7 mouse cellular contexts compared by ENCODE assay signal in genomic region chr6:28135001-28135401, GRCm38 (mm10). TPM values are rescaled to one million over a fixed set of nuclear protein-coding genes. Genes with fewer than 3 reads are reported as not detected.
DNase-seq lines count a peak whose midpoint lies in the region; ATAC-seq and TF ChIP-seq lines count a peak whose summit lies in the region.

Grm8 (minus strand) TSS chr6:28135178.

- WGBS in thymus, adult 2 months, result under 1% methylated on average over 41 of the region's 42 CpGs
- WGBS in heart, embryonic 11.5 days (ENCODE audit: insufficient replicate concordance), result under 1% methylated on average over 42 of the region's 42 CpGs

- H3K36me3 ChIP-seq in thymus, adult 2 months (ENCODE audit: control insufficient read depth, insufficient read depth, low read length), result no peaks in the 10 kb centered on the region
- H3K36me3 ChIP-seq in heart, embryonic 11.5 days (ENCODE audit: control insufficient read depth, insufficient read depth, low read length), result no peaks in the 10 kb centered on the region
- H3K36me3 ChIP-seq in testis, adult 2 months (ENCODE audit: control insufficient read depth, insufficient read depth, low read length), result no peaks in the 10 kb centered on the region

- H3K4me3 ChIP-seq in thymus, adult 2 months (ENCODE audit: control insufficient read depth, insufficient read depth, low read length), result peak within 1 kb of the TSS; percentile 22
- H3K4me3 ChIP-seq in heart, embryonic 11.5 days (ENCODE audit: low read depth, low read length), result peak within 1 kb of the TSS; percentile 54
- H3K4me3 ChIP-seq in testis, adult 2 months (ENCODE audit: control insufficient read depth, low read depth, low read length), result peak within 1 kb of the TSS; percentile 39

- H3K27me3 ChIP-seq in thymus, adult 2 months (ENCODE audit: control insufficient read depth, insufficient read depth, low read length), result peaks cover 14% of the 10 kb centered on the region
- peaks cover 56% of the 10 kb centered on the region for H3K27me3 ChIP-seq in heart, embryonic 11.5 days (ENCODE audit: control insufficient read depth, insufficient read depth, low read length)
- no peaks in the 10 kb centered on the region; the same call in 1 of the 2 replicates for H3K27me3 ChIP-seq in testis, adult 2 months (ENCODE audit: control insufficient read depth, insufficient read depth, low read length)

- H3K4me1 ChIP-seq in thymus, adult 2 months (replicated peaks; ENCODE audit: control insufficient read depth, insufficient read depth, low read length), result peaks cover 14% of the 10 kb centered on the region
- H3K4me1 ChIP-seq in heart, embryonic 11.5 days (ENCODE audit: control insufficient read depth, insufficient read depth, low read length), result peaks cover 11% of the 10 kb centered on the region
- peaks cover 9% of the 10 kb centered on the region for H3K4me1 ChIP-seq in testis, adult 2 months (ENCODE audit: control insufficient read depth, insufficient read depth, low read length)

- no peak for TF ChIP-seq CTCF in thymus, adult 2 months (IDR thresholded peaks at IDR 0.05; ENCODE audit: borderline replicate concordance, control insufficient read depth, extremely low read depth, insufficient read depth, low read length, poor library complexity)
- no peak for TF ChIP-seq CTCF in testis, adult 2 months (IDR thresholded peaks at IDR 0.05; ENCODE audit: control insufficient read depth, insufficient read depth, insufficient replicate concordance, low read depth, low read length)

- peak within 1 kb of the TSS; percentile 93 for H3K4me2 ChIP-seq in heart, embryonic 11.5 days

- no peak for TF ChIP-seq POLR2A in thymus, adult 2 months (IDR thresholded peaks at IDR 0.05; ENCODE audit: control insufficient read depth, extremely low read depth, insufficient read depth, low read length, poor library complexity)
- TF ChIP-seq POLR2A in testis, adult 2 months (IDR thresholded peaks at IDR 0.05; ENCODE audit: control insufficient read depth, low read depth, low read length), result no peak

- H3K27ac ChIP-seq in thymus, adult 2 months (ENCODE audit: control insufficient read depth, insufficient read depth, low read length), result no peak within 1 kb of the TSS
- no peak within 1 kb of the TSS for H3K27ac ChIP-seq in heart, embryonic 11.5 days (ENCODE audit: low read depth, low read length)
- no peak within 1 kb of the TSS for H3K27ac ChIP-seq in testis, adult 2 months (ENCODE audit: control insufficient read depth, insufficient read depth, low read depth, low read length)

- ATAC-seq in heart, embryonic 11.5 days (replicated peaks; ENCODE audit: insufficient number of reproducible peaks, low FRiP score, low TSS enrichment), result peak; percentile 18; the same call in 1 of the 2 replicates

- DNase-seq in thymus, adult 2 months, result no peak
- no peak for DNase-seq in thymus, postnatal 0 days (ENCODE audit: low spot score)
- peak; percentile 42 to 44 for DNase-seq in cerebellum, postnatal 14 days
- peak; percentile 5 to 9 for DNase-seq in layer of hippocampus, postnatal 14 days (ENCODE audit: low spot score in 2 of 2)
- peak; percentile 40 for DNase-seq in mesoderm, embryonic 11.5 days (ENCODE audit: low read depth, low spot score)

- H3K9me3 ChIP-seq in heart, embryonic 11.5 days (replicated peaks; ENCODE audit: control insufficient read depth, low read length), result no peaks in the 10 kb centered on the region

- H3K9ac ChIP-seq in heart, embryonic 11.5 days (ENCODE audit: low read depth, low read length), result no peak within 1 kb of the TSS; the same call in 1 of the 2 replicates

RNA-seq across cellular contexts. Expression of gene Grm8, which starts in this region (rescaled TPM):
- polyA plus RNA-seq in thymus, adult 2 months (2012; rRNA removed), result 0.45 and 0.51 TPM in 2 replicates
- 0.75 and 0.84 TPM in 2 replicates for polyA plus RNA-seq in thymus, postnatal 0 days (2015; fragmentation: Nextera tagmentation; extraction: Ambion mirVana)
- 0.07 TPM in 1 of 2 replicates, not detected in the other for polyA plus RNA-seq in heart, embryonic 11.5 days (2014; fragmentation: Nextera tagmentation; extraction: Ambion mirVana)
- 1 to 10 TPM; 3.4 to 5.5 TPM for total RNA-seq in layer of hippocampus, postnatal 14 days (2021)
- 0.06 and 0.17 TPM in 2 replicates for polyA plus RNA-seq in testis, adult 2 months (2012; rRNA removed)

Comparison
In these comparisons a context has a peak if more than half of its experiments do, and no peak if none do; other contexts are left out.
1. Peak in ATAC-seq, H3K4me3 ChIP-seq and H3K4me2 ChIP-seq in heart, embryonic 11.5 days; RNA of the gene not detected or under 1 TPM.
2. DNase-seq: peak in cerebellum, postnatal 14 days (2 of 2), layer of hippocampus, postnatal 14 days (2 of 2) and mesoderm, embryonic 11.5 days (single experiment); none in thymus, adult 2 months (single experiment) and thymus, postnatal 0 days (single experiment).
3. Peak in every context shown above with its lines, with median percentiles within 50 percentile points of each other: H3K4me3 ChIP-seq.